Mouse (Mus musculus) inflammation-experienced regulatory T-cells, adult 6 months (primary cell): ENCODE measurements around the gene 2010109A12Rik. TPM values are rescaled to one million over a fixed set of nuclear protein-coding genes. Genes with fewer than 3 reads are reported as not detected.
A peak's percentile ranks its signal among the peaks of the same experiment; 100 is the strongest.

ENCODE experiments used
- ATAC-seq: one replicate; pipeline ENCODE4 v1.8.0; 2017
- polyA plus RNA-seq, 3 experiments: library from polyadenylated mRNA; unstranded; fragments of 100-300 nt; shearing (Covaris generic); gene quantifications; one replicate each; pipeline ENCODE4 v1.2.1; 2017

2010109A12Rik gene
- polyA plus RNA-seq: 1 to 10 TPM in 2 of 3 experiments, not detected in 1; 1.6 to 2.3 TPM

GRCm38 (mm10) chr5:93206109-93207005, at the start of gene 2010109A12Rik, which contains the start of gene Ccni:
2010109A12Rik (plus strand) TSS chr5:93206518.
Ccni (minus strand) TSS chr5:93206495.
- peak; percentile 89 for ATAC-seq

DNA sequence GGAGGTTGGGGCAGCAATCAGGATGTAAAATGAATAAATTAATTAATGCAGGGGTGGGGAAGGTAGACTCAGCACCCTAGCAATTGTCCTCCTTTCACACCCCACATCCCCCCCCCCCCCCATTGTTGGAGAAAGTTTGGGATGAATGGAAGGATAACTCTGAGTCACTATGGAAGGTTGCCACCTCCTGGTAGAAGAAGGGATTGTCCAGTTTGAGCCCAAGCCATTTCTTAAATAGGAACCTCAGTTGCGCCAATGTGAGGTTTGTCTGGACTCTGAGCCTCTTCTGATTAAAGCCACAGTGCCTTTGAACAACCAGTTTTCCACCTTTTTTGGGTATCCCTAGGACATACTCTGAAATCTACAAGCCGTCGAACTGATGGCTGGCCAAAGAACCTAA, 42.8 kb upstream of the 2010109A12Rik start:
- peak; percentile 38 for ATAC-seq

GRCm38 (mm10) chr5:93167919-93168516, 38.3 kb upstream of the 2010109A12Rik start:
- ATAC-seq: no peak

DNA sequence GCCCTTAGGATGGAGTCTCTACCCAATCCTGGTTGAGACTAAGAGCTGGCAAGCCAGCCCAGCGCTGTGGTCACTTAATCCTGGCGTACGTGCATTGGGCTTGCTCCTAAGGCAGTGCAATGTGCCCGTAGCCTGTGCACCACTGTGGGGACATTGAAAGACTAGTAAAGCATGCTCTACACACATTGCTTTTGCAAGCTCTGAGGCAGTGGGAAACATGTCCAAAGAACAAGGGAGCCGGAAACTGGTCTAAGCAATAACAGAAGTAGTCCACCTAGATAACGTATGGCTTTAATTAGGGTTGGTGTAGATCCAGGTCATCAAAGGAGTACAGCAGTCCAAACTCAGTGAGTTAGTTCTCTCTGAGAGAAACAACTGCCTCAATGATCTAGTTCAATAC, 37.7 kb upstream of the 2010109A12Rik start:
- ATAC-seq: no peak

DNA sequence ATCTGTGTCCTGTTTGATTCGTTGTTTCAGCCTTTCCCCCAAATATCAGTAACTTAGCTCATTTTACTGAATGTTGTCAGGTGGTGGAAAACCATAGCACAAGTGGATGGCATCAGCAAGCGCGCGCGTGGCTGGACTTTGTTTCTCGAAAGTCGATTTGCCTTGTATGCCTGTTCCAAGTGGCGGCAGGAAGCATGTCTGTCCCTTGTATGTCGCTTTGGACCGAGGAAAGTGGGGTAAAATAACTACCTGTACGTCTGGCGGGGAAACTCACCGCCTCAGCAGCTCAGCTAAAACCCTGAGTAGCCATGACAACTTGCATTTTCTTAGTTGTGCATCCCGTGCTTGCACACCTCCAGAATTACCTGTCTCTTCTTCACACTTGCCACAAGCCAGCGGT, 34.9 kb upstream of the 2010109A12Rik start:
- ATAC-seq: no peak

DNA sequence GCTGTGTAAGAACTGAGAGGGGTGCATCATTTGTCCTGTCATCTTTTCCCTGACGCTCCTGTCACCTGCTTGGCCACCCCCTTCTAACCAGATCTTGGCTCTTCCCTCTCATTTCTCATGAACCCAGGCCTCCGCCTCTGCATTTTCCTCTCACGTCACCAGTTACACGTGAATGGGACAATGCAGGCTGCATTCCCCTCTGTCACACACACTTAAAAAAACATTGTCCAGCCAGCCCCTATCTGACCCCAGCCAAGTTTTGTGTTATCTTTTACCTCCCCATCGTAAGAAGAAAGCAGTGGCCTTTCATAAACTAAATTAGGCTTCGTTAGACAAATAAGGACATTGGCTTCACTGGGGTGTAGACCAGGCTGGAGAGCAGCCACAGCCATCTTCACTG, 33.8 kb upstream of the 2010109A12Rik start:
- ATAC-seq: no peak

GRCm38 (mm10) chr5:93174675-93175074, 31.6 kb upstream of the 2010109A12Rik start:
- ATAC-seq: no peak

- ATAC-seq: no peak
Observed at GRCm38 (mm10) chr5:93178616-93179015, 27.7 kb upstream of the 2010109A12Rik start.

DNA sequence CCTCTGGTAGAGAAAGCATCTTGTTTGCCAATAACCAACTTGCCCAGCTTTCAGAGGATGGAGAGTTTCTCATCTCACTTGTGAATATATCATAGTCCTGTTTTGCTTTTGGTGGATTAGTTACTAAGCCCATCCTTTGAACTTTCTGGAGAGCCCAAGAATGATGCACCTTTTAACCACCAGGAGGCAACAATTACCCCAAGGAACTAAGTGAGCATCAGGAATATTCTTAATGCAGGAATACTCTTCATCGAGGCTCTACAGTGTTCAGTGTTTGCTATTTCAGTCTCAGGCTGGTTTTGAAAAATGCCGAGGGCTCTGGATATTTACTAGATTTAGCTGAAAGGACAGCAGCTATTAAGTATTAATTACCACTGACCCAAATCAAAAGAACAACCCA, 26.1 kb upstream of the 2010109A12Rik start:
- peak; percentile 73 for ATAC-seq

DNA sequence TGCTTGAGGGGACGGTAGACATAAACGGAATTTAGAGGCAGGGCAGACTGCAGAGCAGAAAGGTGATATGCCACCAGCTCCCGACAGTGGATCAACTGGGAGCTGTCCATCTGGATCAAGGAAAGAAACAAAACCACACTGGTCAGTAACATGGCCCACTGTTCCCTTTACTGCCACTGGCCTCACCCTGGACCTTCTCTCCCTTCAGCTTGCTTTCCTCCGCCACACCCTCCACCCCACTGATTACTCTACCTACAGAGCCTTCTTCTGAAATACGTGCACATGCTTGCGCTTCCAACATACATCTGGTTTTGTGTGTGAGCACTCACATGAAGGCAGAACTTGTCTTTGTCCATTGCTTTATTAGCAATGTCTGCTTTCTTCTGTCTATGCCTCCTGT, 23.0 kb upstream of the 2010109A12Rik start:
- no peak for ATAC-seq

DNA sequence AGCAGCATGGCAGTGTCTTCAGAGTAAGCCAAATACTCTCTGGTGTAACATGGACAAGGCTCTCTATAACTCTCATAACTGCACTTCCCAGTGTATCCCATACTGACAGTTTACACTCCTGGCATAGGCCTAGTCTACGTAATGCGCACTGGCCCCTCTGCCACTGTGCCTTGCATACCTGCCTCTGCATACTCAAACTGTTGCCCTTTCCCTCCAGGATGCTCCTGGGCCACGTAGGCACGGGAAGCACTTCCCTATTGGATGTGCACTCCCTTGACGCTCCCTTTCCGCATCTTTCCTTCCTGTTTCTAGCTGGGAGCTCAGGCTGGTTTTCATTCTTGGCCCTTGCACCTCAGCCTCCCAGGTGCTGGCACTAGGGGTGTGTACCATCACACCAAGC, 21.8 kb upstream of the 2010109A12Rik start:
- no peak for ATAC-seq

GRCm38 (mm10) chr5:93189607-93190006, 16.7 kb upstream of the 2010109A12Rik start:
- no peak for ATAC-seq

- ATAC-seq: no peak
Observed at GRCm38 (mm10) chr5:93190428-93190827, 15.9 kb upstream of the 2010109A12Rik start.

GRCm38 (mm10) chr5:93198232-93198631, 8.1 kb upstream of the 2010109A12Rik start:
- ATAC-seq: no peak

- ATAC-seq: no peak
Observed at GRCm38 (mm10) chr5:93201181-93201580, 5.1 kb upstream of the 2010109A12Rik start.

DNA sequence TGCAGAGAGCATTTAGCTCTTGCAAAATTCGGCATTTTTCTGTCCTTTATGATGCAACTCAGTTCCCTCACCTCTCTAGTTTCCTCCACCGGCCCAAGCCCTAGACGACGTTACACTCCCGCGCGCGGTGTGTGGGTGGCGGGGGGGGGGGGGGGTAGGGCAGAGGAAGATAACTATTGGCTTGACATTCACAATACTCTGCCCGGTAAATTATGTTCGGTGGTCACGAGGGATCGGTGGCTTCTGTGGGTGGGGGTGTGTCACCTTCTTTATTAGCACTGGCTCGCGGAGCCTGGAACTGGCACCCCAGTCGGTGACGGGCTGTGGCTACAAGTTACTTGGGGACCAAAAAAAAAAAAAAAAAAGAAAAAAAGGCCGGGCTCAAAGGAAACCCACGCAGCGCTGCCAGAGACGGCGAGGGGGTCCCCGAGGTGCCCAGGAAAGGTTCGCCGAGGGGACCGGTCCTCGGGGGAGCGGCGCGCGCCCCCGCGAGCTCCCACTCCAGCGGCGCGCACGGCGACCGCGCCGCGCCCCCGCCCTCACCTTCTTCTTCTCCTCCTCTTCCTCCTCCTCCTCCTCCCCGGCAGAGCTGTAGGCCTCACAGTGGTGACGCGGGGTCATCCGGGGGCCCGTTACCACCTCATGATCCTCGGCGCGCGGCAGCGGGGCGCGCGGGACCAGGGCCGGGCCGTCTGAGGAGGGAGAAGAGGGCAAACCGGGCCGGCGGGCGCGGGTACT, 778 bp upstream of the 2010109A12Rik start:
- peak; percentile 15 for ATAC-seq

GRCm38 (mm10) chr5:93207006-93207348, 659 bp downstream of the 2010109A12Rik start:
- peak; percentile 15 for ATAC-seq

GRCm38 (mm10) chr5:93207555-93207954, 1.2 kb downstream of the 2010109A12Rik start:
- ATAC-seq: no peak

DNA sequence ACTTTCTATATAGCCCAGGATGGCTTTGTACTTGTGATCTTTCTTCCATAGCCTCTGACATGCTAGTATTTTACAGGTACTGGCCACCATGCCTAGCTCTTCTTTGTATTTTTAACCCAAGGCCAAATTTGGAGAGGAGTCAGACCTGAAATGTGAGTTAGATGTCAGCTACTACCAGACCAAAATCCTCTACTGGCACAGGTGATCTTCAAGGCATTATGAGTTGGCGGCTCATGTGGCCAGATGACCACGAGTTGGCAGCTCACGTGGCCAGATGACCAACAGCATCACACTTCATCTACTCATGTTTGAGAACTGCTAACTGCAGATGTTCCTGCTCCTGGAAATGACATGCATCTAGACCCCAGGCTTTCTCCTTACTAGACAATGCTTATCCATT, 12.1 kb downstream of the 2010109A12Rik start:
- no peak for ATAC-seq

GRCm38 (mm10) chr5:93221661-93222060, 15.3 kb downstream of the 2010109A12Rik start:
- no peak for ATAC-seq

- ATAC-seq: no peak
Observed at GRCm38 (mm10) chr5:93224549-93224948, 18.2 kb downstream of the 2010109A12Rik start.

GRCm38 (mm10) chr5:93227157-93227556, 20.8 kb downstream of the 2010109A12Rik start:
- ATAC-seq: no peak

- ATAC-seq: peak; percentile 72
Observed at GRCm38 (mm10) chr5:93229527-93229926, 23.2 kb downstream of the 2010109A12Rik start.
